Mouse (Mus musculus) T-helper 2 cell (primary cell): ENCODE results near the gene Tmem229b.
"Not testable (repeated sequence)": the region's sequence is repeated elsewhere in the genome, so short reads cannot be mapped to it uniquely, and the experiment has no call there.

Experiments used
- in situ Hi-C: fragments of 300-600 bp; cut with MboI, MseI; formaldehyde crosslinking; loops from one replicate; pipeline ENCODE4 v1.15.1; 2025; ENCODE audit warnings: high pct_unique_total_duplicates

The Tmem229b gene

GRCm38 (mm10) chr12:79007126-79007753 lies at the start of gene Tmem229b:
Tmem229b (minus strand) TSS chr12:79007627.
- in situ Hi-C loops: no loop called here

GRCm38 (mm10) chr12:79055276-79055675 lies 47.8 kb upstream of the Tmem229b start:
- in situ Hi-C loops: no loop called here

GRCm38 (mm10) chr12:79052073-79052472 lies 44.6 kb upstream of the Tmem229b start:
- in situ Hi-C loops: no loop called here

GRCm38 (mm10) chr12:79050545-79051212 lies 43.3 kb upstream of the Tmem229b start:
- in situ Hi-C loops: no loop called here

- in situ Hi-C loops: no loop called here
Measured at GRCm38 (mm10) chr12:79049807-79050206, 42.4 kb upstream of the Tmem229b start.

GRCm38 (mm10) chr12:79048898-79049297 lies 41.5 kb upstream of the Tmem229b start:
- in situ Hi-C loops: no loop called here

- in situ Hi-C loops: no loop called here
Measured at GRCm38 (mm10) chr12:79047203-79047602, 39.8 kb upstream of the Tmem229b start.

GRCm38 (mm10) chr12:79046171-79046570 lies 38.7 kb upstream of the Tmem229b start:
- in situ Hi-C loops: no loop called here

- in situ Hi-C loops: no loop called here
Measured at GRCm38 (mm10) chr12:79044668-79045067, 37.2 kb upstream of the Tmem229b start.

- in situ Hi-C loops: no loop called here
Measured at GRCm38 (mm10) chr12:79041436-79041835, 34.0 kb upstream of the Tmem229b start.

- in situ Hi-C loops: no loop called here
Measured at GRCm38 (mm10) chr12:79040201-79040827, 32.9 kb upstream of the Tmem229b start.

GRCm38 (mm10) chr12:79039708-79040107 lies 32.3 kb upstream of the Tmem229b start:
- in situ Hi-C loops: no loop called here

- in situ Hi-C loops: no loop called here
Measured at GRCm38 (mm10) chr12:79035349-79035748, 27.9 kb upstream of the Tmem229b start.

GRCm38 (mm10) chr12:79034331-79034730 lies 26.9 kb upstream of the Tmem229b start:
- in situ Hi-C loops: loop anchor here (5.0 kb wide), 2 partner anchors 53 to 102 kb away; partner anchors contain the start of gene Pigh

- in situ Hi-C loops: no loop called here
Measured at GRCm38 (mm10) chr12:79028911-79029861, 21.8 kb upstream of the Tmem229b start, which contains the start of gene Plekhh1. Plekhh1 (plus strand) TSS chr12:79029163.

GRCm38 (mm10) chr12:79027526-79027925 lies 20.1 kb upstream of the Tmem229b start:
- in situ Hi-C loops: not testable (repeated sequence)

GRCm38 (mm10) chr12:79022882-79023281 lies 15.5 kb upstream of the Tmem229b start:
- in situ Hi-C loops: no loop called here

- in situ Hi-C loops: no loop called here
Measured at GRCm38 (mm10) chr12:79021902-79022301, 14.5 kb upstream of the Tmem229b start.

GRCm38 (mm10) chr12:79017994-79018399 lies 10.6 kb upstream of the Tmem229b start:
- in situ Hi-C loops: loop anchor here (10.0 kb wide), 1 partner anchor 103 kb away; no protein-coding TSS in a partner anchor

GRCm38 (mm10) chr12:79016109-79016508 lies 8.7 kb upstream of the Tmem229b start:
- in situ Hi-C loops: loop anchor here (10.0 kb wide), 1 partner anchor 101 kb away; no protein-coding TSS in a partner anchor

- in situ Hi-C loops: loop anchor here (10.0 kb wide), 1 partner anchor 96 kb away; no protein-coding TSS in a partner anchor
Measured at GRCm38 (mm10) chr12:79010569-79010968, 3.1 kb upstream of the Tmem229b start.
